Mouse (Mus musculus) lung, embryonic 14.5 days (tissue): ENCODE results near the gene Ankrd54. TPM values are rescaled to one million over a fixed set of nuclear protein-coding genes. Genes with fewer than 3 reads are reported as not detected.
A peak's percentile ranks its signal among the peaks of the same experiment; 100 is the strongest.

ENCODE experiments used
- ATAC-seq: fragments of 200-750 bp; cut with Nextera tagmentation; 2 replicates; pipeline ENCODE4 v1.8.0; 2017; ENCODE audit warnings: mild to moderate bottlenecking, moderate TSS enrichment, moderate library complexity; ENCODE audit not compliant: insufficient read depth
- DNase-seq: peaks from one replicate; pipeline ENCODE4 v3.0.0-alpha.2; 2015
- H3K27ac ChIP-seq: fragments of 300-500 bp; sonication (generic); 2 replicates; pipeline ENCODE4 v1.5.1; 2014; ENCODE audit warnings: low read depth, mild to moderate bottlenecking, moderate library complexity
- H3K27me3 ChIP-seq: fragments of 300-500 bp; sonication (generic); 2 replicates; pipeline ENCODE4 v1.6.1; 2014; ENCODE audit warnings: low read length, control low read depth; ENCODE audit not compliant: insufficient read depth
- H3K36me3 ChIP-seq: fragments of 300-500 bp; sonication (generic); 2 replicates; pipeline ENCODE4 v1.6.1; 2014; ENCODE audit warnings: control low read depth; ENCODE audit not compliant: insufficient read depth
- H3K4me1 ChIP-seq: fragments of 300-500 bp; sonication (generic); 2 replicates; pipeline ENCODE4 v1.6.1; 2014; ENCODE audit warnings: antibody characterized with exemption, control low read depth; ENCODE audit not compliant: insufficient read depth
- H3K4me2 ChIP-seq: fragments of 300-500 bp; sonication (generic); 2 replicates; pipeline ENCODE4 v1.6.1; 2014; ENCODE audit warnings: mild to moderate bottlenecking
- H3K4me3 ChIP-seq: fragments of 300-500 bp; sonication (generic); 2 replicates; pipeline ENCODE4 v1.5.1; 2014; ENCODE audit warnings: low read depth, low read length
- H3K9ac ChIP-seq: fragments of 300-500 bp; sonication (generic); 2 replicates; pipeline ENCODE4 v1.6.1; 2014
- H3K9me3 ChIP-seq: fragments of 300-500 bp; sonication (generic); 2 replicates; pipeline ENCODE4 v1.6.1; 2016; ENCODE audit warnings: low read depth, low read length, control low read depth
- CTCF ChIP-seq: IDR thresholded peaks from 2 replicates; pipeline ENCODE4 v1.5.1; 2016; ENCODE audit warnings: antibody characterized with exemption, low read depth
- WGBS: fragments of 180-500 bp; shearing (Covaris S2); extraction: QIAGEN DNeasy Blood & Tissue Kit; methylation state at CpG from one replicate; pipeline ENCODE4 v1.1.7; 2014; 5-methylcytosine and 5-hydroxymethylcytosine counted together
- polyA plus RNA-seq: library from polyadenylated mRNA; unstranded; fragments of >200 nt; fragmentation: Nextera tagmentation; extraction: Ambion mirVana; gene quantifications from 2 replicates; pipeline ENCODE4 v1.2.1, GENCODE M21; 2014

Ankrd54 gene
- polyA plus RNA-seq, 1 experiment from 2014 or later = 55.4 TPM

GRCm38 (mm10) chr15:79068416-79068815, 5.7 kb upstream of the Ankrd54 start:
- H3K27me3 ChIP-seq = no peaks in the 10 kb centered on the region
- WGBS = 79% methylated on average over 3 of the region's 3 CpGs
- no peaks in the 10 kb centered on the region for H3K9me3 ChIP-seq
- H3K4me1 ChIP-seq = 0 out of 2 replicates have a peak, but pooled peaks cover under 1% of the 10 kb centered on the region
- ATAC-seq = no peak
- no peaks in the 10 kb centered on the region for H3K36me3 ChIP-seq
- H3K9ac ChIP-seq = no peak overlapping the region
- no peak for TF ChIP-seq CTCF
- no peak overlapping the region; the same call in 1 of the 2 replicates for H3K27ac ChIP-seq
- H3K4me3 ChIP-seq = no peak overlapping the region
- DNase-seq = no peak
- H3K4me2 ChIP-seq = no peak overlapping the region

GRCm38 (mm10) chr15:79067631-79068030, 4.9 kb upstream of the Ankrd54 start:
- ATAC-seq = no peak
- no peaks in the 10 kb centered on the region for H3K9me3 ChIP-seq
- H3K4me2 ChIP-seq = no peak overlapping the region
- 0 out of 2 replicates have a peak, but pooled peaks cover 2% of the 10 kb centered on the region for H3K4me1 ChIP-seq
- no peak overlapping the region for H3K27ac ChIP-seq
- DNase-seq = no peak
- no peak overlapping the region for H3K9ac ChIP-seq
- H3K36me3 ChIP-seq = no peaks in the 10 kb centered on the region
- no peaks in the 10 kb centered on the region for H3K27me3 ChIP-seq
- H3K4me3 ChIP-seq = no peak overlapping the region
- WGBS = 57% methylated on average over 3 of the region's 3 CpGs
- no peak for TF ChIP-seq CTCF

- ATAC-seq (no peak), DNase-seq (peak; percentile 51)
- Histone ChIP-seq H3K4me2 (no peak overlapping the region), H3K9ac (no peak overlapping the region), H3K27ac (no peak overlapping the region), H3K27me3 (no peaks in the 10 kb centered on the region), H3K4me3 (no peak overlapping the region), H3K36me3 (no peaks in the 10 kb centered on the region), H3K9me3 (no peaks in the 10 kb centered on the region), H3K4me1 (0 out of 2 replicates have a peak, but pooled peaks cover 5% of the 10 kb centered on the region)
- no peak for TF ChIP-seq CTCF
- WGBS = 23% methylated on average over 2 of the region's 2 CpGs
These were observed 3.6 kb upstream of the Ankrd54 start for GRCm38 (mm10) chr15:79066276-79066675.

GRCm38 (mm10) chr15:79065086-79065770, 2.5 kb upstream of the Ankrd54 start:
- Histone ChIP-seq H3K9me3 (no peaks in the 10 kb centered on the region), H3K4me2 (no peak overlapping the region), H3K4me1 (0 out of 2 replicates have a peak, but pooled peaks cover 5% of the 10 kb centered on the region), H3K36me3 (peaks cover 7% of the 10 kb centered on the region), H3K27me3 (no peaks in the 10 kb centered on the region), H3K4me3 (no peak overlapping the region), H3K27ac (peak overlapping the region; percentile 77), H3K9ac (no peak overlapping the region)
- DNase-seq (peak; percentile 68), ATAC-seq (no peak)
- WGBS = 42% methylated on average over 8 of the region's 8 CpGs
- no peak for TF ChIP-seq CTCF

GRCm38 (mm10) chr15:79063160-79063740, 557 bp upstream of the Ankrd54 start:
- DNase-seq (no peak), ATAC-seq (no peak)
- H3K27me3 ChIP-seq = no peaks in the 10 kb centered on the region
- 10% methylated on average over 14 of the region's 14 CpGs for WGBS
- H3K36me3 ChIP-seq = peaks cover 26% of the 10 kb centered on the region
- H3K4me1 ChIP-seq = 0 out of 2 replicates have a peak, but pooled peaks cover 5% of the 10 kb centered on the region
- no peak overlapping the region for H3K27ac ChIP-seq
- TF ChIP-seq CTCF = no peak
- no peaks in the 10 kb centered on the region for H3K9me3 ChIP-seq
- peak overlapping the region; percentile 52 for H3K9ac ChIP-seq
- H3K4me3 ChIP-seq = peak overlapping the region; percentile 36
- H3K4me2 ChIP-seq = peak overlapping the region; percentile 74

GRCm38 (mm10) chr15:79060887-79061565, 1.7 kb downstream of the Ankrd54 start:
- H3K36me3 ChIP-seq = peaks cover 46% of the 10 kb centered on the region
- WGBS = 81% methylated on average over 14 of the region's 14 CpGs
- H3K9me3 ChIP-seq = no peaks in the 10 kb centered on the region
- no peak for ATAC-seq
- no peak for TF ChIP-seq CTCF
- peak overlapping the region; percentile 78 for H3K4me2 ChIP-seq
- no peaks in the 10 kb centered on the region for H3K27me3 ChIP-seq
- no peak overlapping the region for H3K9ac ChIP-seq
- DNase-seq = no peak
- peak overlapping the region; percentile 3; the same call in 1 of the 2 replicates for H3K4me3 ChIP-seq
- H3K4me1 ChIP-seq = 0 out of 2 replicates have a peak, but pooled peaks cover 5% of the 10 kb centered on the region
- H3K27ac ChIP-seq = no peak overlapping the region

- ATAC-seq = no peak
- H3K36me3 ChIP-seq = peaks cover 77% of the 10 kb centered on the region
- H3K27ac ChIP-seq = no peak overlapping the region
- no peak for DNase-seq
- H3K4me2 ChIP-seq = no peak overlapping the region
- H3K4me3 ChIP-seq = no peak overlapping the region
- no peak overlapping the region for H3K9ac ChIP-seq
- H3K4me1 ChIP-seq = 0 out of 2 replicates have a peak, but pooled peaks cover 3% of the 10 kb centered on the region
- H3K9me3 ChIP-seq = no peaks in the 10 kb centered on the region
- TF ChIP-seq CTCF = no peak
- no peaks in the 10 kb centered on the region for H3K27me3 ChIP-seq
- 77% methylated on average over 6 of the region's 6 CpGs for WGBS
These were observed 4.8 kb downstream of the Ankrd54 start for GRCm38 (mm10) chr15:79057850-79058249.
